Mouse (Mus musculus) midbrain, embryonic 15.5 days (tissue): Measurements from ENCODE around the gene Cog5. TPM values are rescaled to one million over a fixed set of nuclear protein-coding genes. Genes with fewer than 3 reads are reported as not detected.

Experiments used
- ATAC-seq: fragments of 200-750 bp; cut with Nextera tagmentation; replicated peaks from 2 replicates; pipeline ENCODE4 v1.8.0; 2017; ENCODE audit warnings: moderate TSS enrichment
- H3K27ac ChIP-seq: fragments of 300-500 bp; sonication (generic); 2 replicates; pipeline ENCODE4 v1.5.1; 2015; ENCODE audit warnings: mild to moderate bottlenecking, inconsistent platforms
- H3K27me3 ChIP-seq: fragments of 300-500 bp; sonication (generic); replicated peaks from 2 replicates; pipeline ENCODE4 v1.6.1; 2015; ENCODE audit warnings: inconsistent platforms
- H3K36me3 ChIP-seq: fragments of 300-500 bp; sonication (generic); replicated peaks from 2 replicates; pipeline ENCODE4 v1.6.1; 2015; ENCODE audit warnings: inconsistent platforms
- H3K4me1 ChIP-seq: fragments of 300-500 bp; sonication (generic); 2 replicates; pipeline ENCODE4 v1.6.1; 2015; ENCODE audit warnings: inconsistent platforms
- H3K4me2 ChIP-seq: fragments of 300-500 bp; sonication (generic); 2 replicates; pipeline ENCODE4 v1.6.1; 2015; ENCODE audit warnings: inconsistent platforms, mild to moderate bottlenecking, moderate library complexity
- H3K4me3 ChIP-seq: fragments of 300-500 bp; sonication (generic); 2 replicates; pipeline ENCODE4 v1.5.1; 2015; ENCODE audit warnings: mild to moderate bottlenecking, inconsistent platforms
- H3K9ac ChIP-seq: fragments of 300-500 bp; sonication (generic); 2 replicates; pipeline ENCODE4 v1.6.1; 2015; ENCODE audit warnings: mild to moderate bottlenecking, inconsistent platforms
- H3K9me3 ChIP-seq: fragments of 300-500 bp; sonication (generic); 2 replicates; pipeline ENCODE4 v1.6.1; 2016; ENCODE audit warnings: inconsistent platforms
- WGBS: fragments of 180-500 bp; shearing (Covaris S2); methylation state at CpG from one replicate; pipeline ENCODE4 v1.1.7; 2015; ENCODE audit warnings: mixed read lengths; 5-methylcytosine and 5-hydroxymethylcytosine counted together
- polyA plus RNA-seq: library from polyadenylated mRNA; unstranded; fragments of >200 nt; fragmentation: Nextera tagmentation; extraction: Ambion mirVana; gene quantifications from 2 replicates; pipeline ENCODE4 v1.2.1, GENCODE M21; 2015

Cog5 gene
- polyA plus RNA-seq, 1 experiment from 2014 or later, result 28.4 TPM

DNA sequence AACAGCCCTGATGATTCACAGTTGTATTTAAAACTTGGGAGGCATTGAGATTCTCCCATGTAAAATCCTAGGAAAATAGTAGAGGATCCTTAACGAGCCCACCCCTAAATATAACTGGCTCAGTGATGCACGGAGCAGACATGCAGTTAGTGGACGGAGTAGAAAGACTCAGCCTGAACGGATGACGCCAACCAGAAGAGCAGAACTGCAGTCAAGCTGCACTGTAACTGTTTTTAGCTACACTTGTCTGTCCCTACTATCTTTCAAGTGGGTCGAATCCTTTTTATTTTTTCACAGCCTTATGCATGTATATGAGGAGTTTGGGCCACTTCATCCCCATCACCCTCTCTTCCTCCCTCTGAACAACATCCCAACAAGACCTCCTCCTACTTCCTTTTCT, 331.1 kb downstream of the Cog5 start:
- H3K9me3 ChIP-seq, result no peaks in the 10 kb centered on the region
- 89% methylated on average over 6 of the region's 6 CpGs for WGBS

DNA sequence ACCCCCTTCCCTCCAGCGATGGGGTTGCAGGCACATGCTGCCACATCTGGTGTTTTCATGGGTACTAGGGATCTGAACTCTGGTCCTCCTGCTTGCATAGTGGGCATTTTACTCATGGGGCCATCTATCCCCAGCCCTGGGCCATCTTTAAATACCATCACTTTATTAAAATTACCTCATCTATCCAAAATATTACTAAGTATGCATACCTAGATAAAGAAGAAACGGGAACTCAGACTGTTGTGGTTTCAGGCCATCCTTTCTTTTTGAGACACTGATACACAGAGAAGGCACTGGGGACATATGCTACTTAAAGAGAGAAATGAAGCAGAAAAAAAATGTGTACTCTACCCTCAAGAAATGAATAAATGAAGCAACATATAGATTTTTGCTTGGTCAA, 331.8 kb downstream of the Cog5 start:
- H3K4me2 ChIP-seq, result no peak overlapping the region
- ATAC-seq, result no peak
- H3K27ac ChIP-seq, result no peak overlapping the region
- no peaks in the 10 kb centered on the region for H3K9me3 ChIP-seq
- H3K36me3 ChIP-seq, result no peaks in the 10 kb centered on the region
- H3K4me1 ChIP-seq, result peaks cover 14% of the 10 kb centered on the region
- no peak overlapping the region for H3K9ac ChIP-seq
- H3K4me3 ChIP-seq, result no peak overlapping the region
- 92% methylated on average over 2 of the region's 2 CpGs for WGBS
- H3K27me3 ChIP-seq, result no peaks in the 10 kb centered on the region

More for the DNA sequence above, 331.1 kb downstream of the Cog5 start:
- no peak overlapping the region for H3K9ac ChIP-seq
- peaks cover 14% of the 10 kb centered on the region for H3K4me1 ChIP-seq
- no peaks in the 10 kb centered on the region for H3K36me3 ChIP-seq
- no peak overlapping the region for H3K27ac ChIP-seq
- no peak overlapping the region for H3K4me2 ChIP-seq
- H3K4me3 ChIP-seq, result no peak overlapping the region
- no peak for ATAC-seq
- no peaks in the 10 kb centered on the region for H3K27me3 ChIP-seq

Other genes with a start within 250 kb of the Cog5 start
- 17.9 and 19.8 TPM in 2 replicates for gene Cbll1, start 155.3 kb upstream of the Cog5 start, polyA plus RNA-seq
- gene Slc26a4, start 94.9 kb upstream of the Cog5 start, polyA plus RNA-seq, result 0.09 and 0.14 TPM in 2 replicates
- gene Bcap29, start 20.2 kb upstream of the Cog5 start, polyA plus RNA-seq, result 23.5 and 25.7 TPM in 2 replicates
- gene Dus4l, start within 50 bp of the Cog5 start, polyA plus RNA-seq, result 6.2 and 7.2 TPM in 2 replicates
- 19.2 and 22.4 TPM in 2 replicates for gene Gpr22, start 59.1 kb downstream of the Cog5 start, polyA plus RNA-seq